Mouse (Mus musculus) cerebellum, postnatal 14 days (tissue): ENCODE data around the gene Gm13287.
"Not testable (repeated sequence)": the region's sequence is repeated elsewhere in the genome, so short reads cannot be mapped to it uniquely, and the experiment has no call there.

Experiments used
- DNase-seq, 2 experiments: peaks; one replicate each; pipeline ENCODE4 v3.0.0; 2021; ENCODE audit warnings: mixed read lengths in 2 of 2

The Gm13287 gene

GRCm38 (mm10) chr4:88799365-88799764 is 3.7 kb upstream of the Gm13287 start, which contains the start of gene Gm13285:
Gene Gm13285, plus strand, starts transcription at chr4:88799665.
- not testable (repeated sequence) for DNase-seq

- not testable (repeated sequence) for DNase-seq
Observed at GRCm38 (mm10) chr4:88805231-88805630, 2.2 kb downstream of the Gm13287 start, which contains the start of gene Gm13288. Gene Gm13288, plus strand, starts transcription at chr4:88805531.

- not testable (repeated sequence) for DNase-seq
Observed at GRCm38 (mm10) chr4:88805761-88806160, 2.7 kb downstream of the Gm13287 start.

GRCm38 (mm10) chr4:88815928-88816327 is 12.9 kb downstream of the Gm13287 start, which contains the start of gene Ifna7:
Gene Ifna7, plus strand, starts transcription at chr4:88816228.
- no peak for DNase-seq

- DNase-seq: no peak
Observed at GRCm38 (mm10) chr4:88819659-88820058, 16.6 kb downstream of the Gm13287 start, which contains the start of gene Ifna11. Gene Ifna11, plus strand, starts transcription at chr4:88819959.

- peak; percentile 15 to 33 for DNase-seq
Observed at GRCm38 (mm10) chr4:88822995-88823394, 19.9 kb downstream of the Gm13287 start.

- not testable (repeated sequence) for DNase-seq
Observed at GRCm38 (mm10) chr4:88827116-88827515, 24.1 kb downstream of the Gm13287 start, which contains the start of gene Ifna6. Gene Ifna6, plus strand, starts transcription at chr4:88827416.

GRCm38 (mm10) chr4:88830523-88830922 is 27.5 kb downstream of the Gm13287 start:
- DNase-seq: peak; percentile 20 to 32

GRCm38 (mm10) chr4:88835225-88835624 is 32.2 kb downstream of the Gm13287 start, which contains the start of gene Ifna5:
Gene Ifna5, plus strand, starts transcription at chr4:88835525.
- not testable (repeated sequence) for DNase-seq

- peak; percentile 5 to 14 for DNase-seq
Observed at GRCm38 (mm10) chr4:88838828-88839227, 35.8 kb downstream of the Gm13287 start.

GRCm38 (mm10) chr4:88840058-88840457 is 37.0 kb downstream of the Gm13287 start:
- no peak for DNase-seq

GRCm38 (mm10) chr4:88841438-88841911 is 38.4 kb downstream of the Gm13287 start, which contains the start of gene Ifna4:
Gene Ifna4, plus strand, starts transcription at chr4:88841861.
- no peak for DNase-seq

GRCm38 (mm10) chr4:88845334-88845733 is 42.3 kb downstream of the Gm13287 start:
- DNase-seq: no peak

- DNase-seq: no peak
Observed at GRCm38 (mm10) chr4:88849698-88850097, 46.6 kb downstream of the Gm13287 start, which contains the start of gene Ifna1. Gene Ifna1, plus strand, starts transcription at chr4:88850087.

- no peak for DNase-seq
Observed at GRCm38 (mm10) chr4:88851026-88851763, 48.1 kb downstream of the Gm13287 start.
